Mouse (Mus musculus): ENCODE results near the gene Ap2b1.
A peak's percentile ranks its signal among the peaks of the same experiment; 100 is the strongest.

The Ap2b1 gene

GRCm38 (mm10) chr11:83397626-83398025 is 98.8 kb downstream of the Ap2b1 start:
- DNase-seq (ENCODE audit: low read depth, low spot score): no peak

- DNase-seq (ENCODE audit: low read depth, low spot score): no peak
These were observed 99.9 kb downstream of the Ap2b1 start for GRCm38 (mm10) chr11:83398724-83399123.

- DNase-seq (ENCODE audit: low read depth, low spot score): no peak
These were observed 105.0 kb downstream of the Ap2b1 start for GRCm38 (mm10) chr11:83403787-83404186.

GRCm38 (mm10) chr11:83406391-83406790 is 107.6 kb downstream of the Ap2b1 start:
- no peak for DNase-seq (ENCODE audit: low read depth, low spot score)

- no peak for DNase-seq (ENCODE audit: low read depth, low spot score)
These were observed 109.4 kb downstream of the Ap2b1 start for GRCm38 (mm10) chr11:83408242-83408641.

GRCm38 (mm10) chr11:83409087-83409754 is 110.4 kb downstream of the Ap2b1 start, which contains the start of gene Rasl10b:
Rasl10b (plus strand) TSS chr11:83409137.
- DNase-seq (ENCODE audit: low read depth, low spot score): no peak

GRCm38 (mm10) chr11:83409792-83410291 is 111.0 kb downstream of the Ap2b1 start:
- no peak for DNase-seq (ENCODE audit: low read depth, low spot score)

- no peak for DNase-seq (ENCODE audit: low read depth, low spot score)
These were observed 111.7 kb downstream of the Ap2b1 start for GRCm38 (mm10) chr11:83410510-83410909.

- DNase-seq (ENCODE audit: low read depth, low spot score): no peak
These were observed 118.3 kb downstream of the Ap2b1 start for GRCm38 (mm10) chr11:83417080-83417479.

- no peak for DNase-seq (ENCODE audit: low read depth, low spot score)
These were observed 118.9 kb downstream of the Ap2b1 start for GRCm38 (mm10) chr11:83417708-83418107.

- DNase-seq (ENCODE audit: low read depth, low spot score): no peak
These were observed 119.7 kb downstream of the Ap2b1 start for GRCm38 (mm10) chr11:83418566-83418965.

GRCm38 (mm10) chr11:83420338-83420737 is 121.5 kb downstream of the Ap2b1 start:
- DNase-seq (ENCODE audit: low read depth, low spot score): no peak

- no peak for DNase-seq (ENCODE audit: low read depth, low spot score)
These were observed 122.5 kb downstream of the Ap2b1 start for GRCm38 (mm10) chr11:83421305-83421704.

GRCm38 (mm10) chr11:83424681-83425080 is 125.9 kb downstream of the Ap2b1 start:
- peak; percentile 69 for DNase-seq (ENCODE audit: low read depth, low spot score)

GRCm38 (mm10) chr11:83426964-83427363 is 128.1 kb downstream of the Ap2b1 start:
- no peak for DNase-seq (ENCODE audit: low read depth, low spot score)

GRCm38 (mm10) chr11:83429355-83429754 is 130.5 kb downstream of the Ap2b1 start, which contains the start of gene Gas2l2:
Gas2l2 (minus strand) TSS chr11:83429455.
- DNase-seq (ENCODE audit: low read depth, low spot score): no peak

- no peak for DNase-seq (ENCODE audit: low read depth, low spot score)
These were observed 133.7 kb downstream of the Ap2b1 start for GRCm38 (mm10) chr11:83432533-83432932.

- DNase-seq (ENCODE audit: low read depth, low spot score): no peak
These were observed 138.6 kb downstream of the Ap2b1 start, which contains the start of gene 1700020L24Rik for GRCm38 (mm10) chr11:83437377-83437776. 1700020L24Rik (plus strand) TSS chr11:83437677.

GRCm38 (mm10) chr11:83439426-83440060 is 140.7 kb downstream of the Ap2b1 start:
- no peak for DNase-seq (ENCODE audit: low read depth, low spot score)

GRCm38 (mm10) chr11:83440081-83441064 is 141.5 kb downstream of the Ap2b1 start:
- DNase-seq (ENCODE audit: low read depth, low spot score): peak; percentile 91

GRCm38 (mm10) chr11:83441235-83441634 is 142.4 kb downstream of the Ap2b1 start:
- no peak for DNase-seq (ENCODE audit: low read depth, low spot score)
